Mouse (Mus musculus): Measurements from ENCODE around the gene Cd82.

- TF ChIP-seq CTCF (IDR thresholded peaks at IDR 0.05; ENCODE audit: low read depth, low read length) (no peak), GATA1 (IDR thresholded peaks at IDR 0.05; ENCODE audit: borderline replicate concordance, low read length) (no peak)
These were observed 27.6 kb upstream of the Cd82 start for GRCm38 (mm10) chr2:93490516-93490915.
